Mouse (Mus musculus) small intestine, adult 2 months (tissue): ENCODE measurements at regions not wholly inside any gene's neighbourhood (a gene's known extent, or its start where the extent isn't known, plus 50 kb on each side); places are given as distances from the start of the nearest gene placed in this dataset.
"Not testable (repeated sequence)": the region's sequence is repeated elsewhere in the genome, so short reads cannot be mapped to it uniquely, and the experiment has no call there.

Experiments used
- H3K27ac ChIP-seq: fragments of 200-500 bp; 2 replicates; pipeline ENCODE4 v1.5.1; 2012; ENCODE audit warnings: low read depth, low read length, control low read depth, inconsistent platforms; ENCODE audit not compliant: insufficient read depth
- H3K27me3 ChIP-seq: fragments of 200-500 bp; 2 replicates; pipeline ENCODE4 v1.6.1; 2012; ENCODE audit warnings: mild to moderate bottlenecking, moderate library complexity, low read length, inconsistent platforms; ENCODE audit not compliant: control insufficient read depth, insufficient read depth
- H3K36me3 ChIP-seq: fragments of 200-500 bp; 2 replicates; pipeline ENCODE4 v1.6.1; 2012; ENCODE audit warnings: mild to moderate bottlenecking, low read length, control low read depth, inconsistent platforms; ENCODE audit not compliant: control insufficient read depth, insufficient read depth
- H3K4me1 ChIP-seq: fragments of 200-500 bp; 2 replicates; pipeline ENCODE4 v1.6.1; 2012; ENCODE audit warnings: low read length, inconsistent platforms, mixed read lengths; ENCODE audit not compliant: control insufficient read depth, insufficient read depth, insufficient read length
- H3K4me3 ChIP-seq: fragments of 200-500 bp; 2 replicates; pipeline ENCODE4 v1.5.1; 2012; ENCODE audit warnings: low read depth, mild to moderate bottlenecking, control low read depth, inconsistent platforms, low read length, moderate library complexity
- CTCF ChIP-seq: fragments of 200-500 bp; IDR thresholded peaks from 2 replicates; pipeline ENCODE4 v1.5.1; 2012; ENCODE audit warnings: low read depth, mild to moderate bottlenecking, control low read depth, inconsistent platforms, low read length, moderate library complexity, mixed read lengths; ENCODE audit not compliant: insufficient replicate concordance, insufficient read length; ENCODE audit errors: extremely low read depth
- POLR2A ChIP-seq: fragments of 200-500 bp; IDR thresholded peaks from 2 replicates; pipeline ENCODE4 v1.6.1; 2012; ENCODE audit warnings: low read depth, mild to moderate bottlenecking, control low read depth, inconsistent platforms, low read length, moderate library complexity
- WGBS: fragments of 180-500 bp; shearing (Covaris S2); methylation state at CpG from one replicate; pipeline ENCODE4 v1.1.7; 2018; 5-methylcytosine and 5-hydroxymethylcytosine counted together

DNA sequence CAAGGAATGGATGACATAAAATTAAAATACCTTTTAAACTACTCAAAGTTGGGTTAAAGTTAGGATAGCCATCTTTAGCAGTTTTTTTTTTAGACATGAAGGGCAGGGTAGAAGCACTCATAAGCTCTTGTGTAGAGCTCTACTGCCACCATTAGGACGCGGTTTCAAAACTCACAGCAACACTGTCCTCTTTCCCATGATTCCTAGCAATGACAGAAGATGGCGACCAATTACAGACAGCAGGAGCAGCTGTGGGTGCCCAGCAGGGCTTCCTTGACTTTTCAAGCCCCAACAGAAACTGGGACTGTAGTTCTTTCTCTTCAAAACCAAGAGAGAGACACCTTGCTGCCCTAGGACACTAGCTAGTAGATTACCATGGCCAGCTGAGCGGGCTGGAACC, 171.5 kb upstream of the Olfr1324 start:
- Histone ChIP-seq H3K27me3 (no peaks in the 10 kb centered on the region), H3K27ac (no peak overlapping the region), H3K4me1 (no peaks in the 10 kb centered on the region), H3K4me3 (no peak overlapping the region), H3K36me3 (0 out of 2 replicates have a peak, but pooled peaks cover 6% of the 10 kb centered on the region)
- 72% methylated on average over 4 of the region's 4 CpGs for WGBS
- TF ChIP-seq CTCF (no peak), POLR2A (no peak)

DNA sequence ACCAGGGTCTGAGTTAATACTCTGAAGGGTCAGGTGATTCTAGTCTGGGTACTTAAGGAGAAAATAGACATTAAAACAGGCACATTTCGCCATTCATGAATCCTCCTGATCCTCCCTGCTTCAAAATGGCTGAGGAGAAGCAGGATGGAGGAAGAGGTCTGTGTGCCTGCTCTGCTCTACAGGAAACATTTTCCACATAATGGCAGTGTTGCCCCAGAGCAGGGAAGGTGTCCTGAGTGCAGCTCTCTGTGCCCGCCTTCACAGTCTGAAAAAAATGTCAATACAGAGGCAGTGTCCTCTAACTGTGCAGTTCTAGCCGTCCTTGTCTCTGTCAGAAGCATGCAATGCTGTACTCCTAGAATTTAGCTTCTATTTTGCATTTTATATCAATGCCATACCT, 169.3 kb upstream of the Olfr1324 start:
- not testable (repeated sequence) for H3K27ac ChIP-seq, H3K4me1 ChIP-seq, H3K27me3 ChIP-seq, H3K4me3 ChIP-seq, H3K36me3 ChIP-seq
- 81% methylated on average over 3 of the region's 3 CpGs for WGBS

DNA sequence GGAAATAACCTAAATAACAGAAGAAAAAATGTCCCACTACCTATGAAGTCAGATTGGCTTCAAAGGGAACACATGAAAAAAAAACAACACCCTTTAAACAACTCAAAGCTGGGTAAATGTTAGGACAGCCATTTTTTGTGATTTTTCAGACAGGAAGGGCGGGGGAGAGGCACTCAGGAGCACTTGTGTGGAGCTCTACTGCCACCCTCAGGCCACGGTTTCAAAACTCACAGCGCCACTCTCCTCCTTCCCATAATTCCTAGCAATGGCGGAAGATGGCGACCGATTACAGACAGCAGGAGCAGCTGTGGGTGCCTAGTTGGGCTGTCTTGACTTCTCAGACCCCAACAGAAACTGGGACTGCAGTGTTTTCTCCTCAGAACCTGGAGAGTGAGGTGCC, 168.8 kb upstream of the Olfr1324 start:
- no peak for TF ChIP-seq CTCF
- TF ChIP-seq POLR2A = no peak
- no peaks in the 10 kb centered on the region for H3K4me1 ChIP-seq
- no peak overlapping the region for H3K4me3 ChIP-seq

DNA sequence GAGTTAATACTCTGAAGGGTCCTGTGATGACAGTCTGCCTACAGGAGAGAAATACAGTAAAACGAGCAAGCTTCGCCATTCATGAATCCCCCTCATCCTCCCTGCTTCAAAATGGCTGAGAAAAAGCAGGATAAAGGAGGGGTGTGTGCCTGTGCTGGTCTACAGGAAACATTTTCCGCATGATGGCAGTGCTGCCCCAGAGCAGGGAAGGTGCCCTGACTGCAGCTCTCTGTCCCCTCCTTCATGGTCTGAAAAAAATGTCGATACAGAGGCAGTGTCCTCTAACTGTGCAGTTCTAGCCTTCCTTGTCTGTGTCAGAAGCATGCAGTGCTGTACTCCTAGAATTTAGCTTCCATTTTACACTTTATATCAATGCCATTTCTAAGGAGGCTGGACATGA, 166.7 kb upstream of the Olfr1324 start:
- WGBS = 85% methylated on average over 4 of the region's 4 CpGs
- H3K27ac ChIP-seq, H3K4me3 ChIP-seq, H3K4me1 ChIP-seq, H3K27me3 ChIP-seq: not testable (repeated sequence)
- peaks cover 18% of the 10 kb centered on the region for H3K36me3 ChIP-seq

More for the DNA sequence above, 168.8 kb upstream of the Olfr1324 start:
- peaks cover 10% of the 10 kb centered on the region; the same call in 1 of the 2 replicates for H3K36me3 ChIP-seq
- 86% methylated on average over 6 of the region's 6 CpGs for WGBS
- no peaks in the 10 kb centered on the region for H3K27me3 ChIP-seq
- no peak overlapping the region for H3K27ac ChIP-seq

DNA sequence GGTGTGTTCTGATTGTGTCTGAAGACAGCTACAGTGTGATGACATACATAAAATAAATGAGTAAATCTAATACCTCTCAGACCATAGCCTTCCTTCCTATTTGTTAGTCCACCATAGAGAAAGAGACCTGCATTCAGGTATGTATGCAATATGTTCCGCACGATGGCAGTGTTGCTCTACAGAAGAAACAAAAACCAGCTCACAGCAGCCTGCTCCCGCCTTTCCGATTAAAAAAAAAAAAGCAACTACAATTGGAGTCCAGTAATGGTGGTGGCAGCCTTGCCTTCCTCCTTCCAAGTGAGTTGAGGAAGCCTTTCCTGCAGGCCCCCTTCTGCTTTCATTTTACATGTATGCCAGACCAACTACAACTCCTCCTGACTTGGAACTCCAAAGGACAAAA, 163.2 kb upstream of the Olfr1324 start:
- Histone ChIP-seq H3K27ac (no peak overlapping the region), H3K36me3 (peaks cover 14% of the 10 kb centered on the region), H3K27me3 (no peaks in the 10 kb centered on the region), H3K4me1 (no peaks in the 10 kb centered on the region), H3K4me3 (no peak overlapping the region)
- 86% methylated on average over 4 of the region's 4 CpGs for WGBS
- TF ChIP-seq CTCF (no peak), POLR2A (no peak)

DNA sequence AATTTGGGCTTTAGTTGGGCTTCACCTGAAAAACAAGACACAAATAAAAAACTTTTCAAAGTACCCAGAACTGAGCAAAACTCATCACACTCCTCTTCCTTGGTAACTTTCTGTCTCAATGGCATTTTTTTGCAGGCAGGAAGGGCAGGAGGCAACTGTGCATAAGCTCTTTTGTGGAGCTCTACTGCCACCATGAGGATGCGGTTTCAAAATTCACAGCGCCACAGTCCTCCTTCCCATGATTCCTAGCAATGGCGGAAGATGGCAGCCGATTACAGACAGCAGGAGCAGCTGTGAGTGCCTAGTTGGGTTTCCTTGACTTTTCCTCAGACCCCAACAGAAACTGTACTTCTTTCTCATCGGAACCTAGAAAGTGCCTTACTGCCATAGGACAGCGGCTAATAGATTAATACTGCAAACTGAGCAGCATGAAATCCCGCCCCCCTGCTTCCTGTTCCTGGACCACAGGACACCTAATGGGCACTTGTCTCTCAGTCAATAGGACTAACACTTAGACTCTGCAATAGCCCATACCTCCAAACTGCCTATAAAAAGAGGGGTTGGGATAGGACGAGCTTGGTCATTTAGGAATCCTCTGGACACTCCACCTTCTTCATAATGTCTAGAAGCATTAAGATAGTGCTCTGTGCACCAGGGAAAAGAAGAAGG, 162.5 kb upstream of the Olfr1324 start:
- WGBS = 71% methylated on average over 8 of the region's 8 CpGs
- TF ChIP-seq CTCF = no peak
- Histone ChIP-seq H3K4me3 (no peak overlapping the region), H3K27me3 (no peaks in the 10 kb centered on the region), H3K27ac (no peak overlapping the region), H3K4me1 (no peaks in the 10 kb centered on the region), H3K36me3 (peaks cover 14% of the 10 kb centered on the region)

DNA sequence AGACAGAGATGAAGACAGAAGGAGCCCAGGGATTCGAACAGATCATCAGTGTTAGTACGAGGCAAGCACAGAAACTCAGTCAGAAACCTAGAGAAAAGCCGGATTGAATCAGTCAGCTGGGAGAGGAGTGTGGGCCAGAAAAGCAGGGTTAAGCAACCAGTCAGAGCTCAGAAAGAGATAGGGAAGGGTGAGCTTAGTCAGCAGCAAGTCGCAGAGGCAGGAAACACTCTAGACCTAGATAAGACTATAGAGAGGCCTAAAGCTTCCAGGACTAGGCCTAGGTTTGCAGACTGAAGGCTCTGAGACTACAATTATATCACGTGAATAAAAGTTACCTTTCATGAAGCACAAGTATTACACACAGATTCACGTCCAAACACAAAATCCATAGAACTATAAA, 160.6 kb upstream of the Olfr1324 start:
- H3K36me3 ChIP-seq = peaks cover 11% of the 10 kb centered on the region
- H3K4me1 ChIP-seq = no peaks in the 10 kb centered on the region
- WGBS = 90% methylated on average over 6 of the region's 6 CpGs
- no peak overlapping the region for H3K4me3 ChIP-seq
- H3K27ac ChIP-seq = no peak overlapping the region
- TF ChIP-seq POLR2A = no peak
- no peak for TF ChIP-seq CTCF
- H3K27me3 ChIP-seq = no peaks in the 10 kb centered on the region
